Mouse (Mus musculus) fibroblast of lung, adult 2 months (primary cell): ENCODE results near the gene Trappc11.
"Not testable (repeated sequence)": the region's sequence is repeated elsewhere in the genome, so short reads cannot be mapped to it uniquely, and the experiment has no call there.

ENCODE experiments used
- DNase-seq: peaks from one replicate; pipeline ENCODE4 v3.0.0-alpha.2; 2011; ENCODE audit warnings: low read depth

Trappc11 gene

GRCm38 (mm10) chr8:47482354-47483071, 50.8 kb downstream of the Trappc11 start:
- DNase-seq = no peak

- no peak for DNase-seq
Measured at GRCm38 (mm10) chr8:47480039-47480438, 53.2 kb downstream of the Trappc11 start.

- DNase-seq = no peak
Measured at GRCm38 (mm10) chr8:47461650-47462049, 71.6 kb downstream of the Trappc11 start.

- DNase-seq = no peak
Measured at GRCm38 (mm10) chr8:47459216-47459749, 74.0 kb downstream of the Trappc11 start.

GRCm38 (mm10) chr8:47458591-47458990, 74.7 kb downstream of the Trappc11 start:
- DNase-seq = no peak

GRCm38 (mm10) chr8:47449211-47449610, 84.1 kb downstream of the Trappc11 start:
- not testable (repeated sequence) for DNase-seq

- no peak for DNase-seq
Measured at GRCm38 (mm10) chr8:47446312-47447046, 86.8 kb downstream of the Trappc11 start, which contains the start of gene Stox2. Gene Stox2 (minus strand): TSS chr8:47446362.
